Mouse (Mus musculus) lung, adult 2 months (tissue): ENCODE measurements at regions not wholly inside any gene's neighbourhood (a gene's known extent, or its start where the extent isn't known, plus 50 kb on each side); places are given as distances from the start of the nearest gene placed in this dataset.

Source experiments
- CTCF ChIP-seq: fragments of 200-500 bp; IDR thresholded peaks from 2 replicates; pipeline ENCODE4 v1.5.1; 2011; ENCODE audit warnings: mild to moderate bottlenecking, low read length, control low read depth; ENCODE audit not compliant: insufficient read depth
- POLR2A ChIP-seq: fragments of 200-500 bp; IDR thresholded peaks from 2 replicates; pipeline ENCODE4 v1.6.1; 2011; ENCODE audit warnings: low read depth, mild to moderate bottlenecking, control low read depth, low read length, borderline replicate concordance; ENCODE audit errors: extremely low read depth

- no peak for TF ChIP-seq CTCF
- no peak for TF ChIP-seq POLR2A
Observed at GRCm38 (mm10) chr10:37978899-37979539, 840.3 kb upstream of the Marcks start.
